Mouse (Mus musculus) lung, adult 2 months (tissue): ENCODE results near the gene Pla2g7.

Source experiments
- CTCF ChIP-seq: fragments of 200-500 bp; IDR thresholded peaks from 2 replicates; pipeline ENCODE4 v1.5.1; 2011; ENCODE audit warnings: mild to moderate bottlenecking, low read length, control low read depth; ENCODE audit not compliant: insufficient read depth
- POLR2A ChIP-seq: fragments of 200-500 bp; IDR thresholded peaks from 2 replicates; pipeline ENCODE4 v1.6.1; 2011; ENCODE audit warnings: low read depth, mild to moderate bottlenecking, control low read depth, low read length, borderline replicate concordance; ENCODE audit errors: extremely low read depth

- TF ChIP-seq POLR2A (no peak), CTCF (no peak)
Measured at GRCm38 (mm10) chr17:43551122-43551630, 16.7 kb upstream of the Pla2g7 start.
